Mouse (Mus musculus): ENCODE results near the gene Efcab12.
"Not testable (repeated sequence)": the region's sequence is repeated elsewhere in the genome, so short reads cannot be mapped to it uniquely, and the experiment has no call there.

The Efcab12 gene

DNA sequence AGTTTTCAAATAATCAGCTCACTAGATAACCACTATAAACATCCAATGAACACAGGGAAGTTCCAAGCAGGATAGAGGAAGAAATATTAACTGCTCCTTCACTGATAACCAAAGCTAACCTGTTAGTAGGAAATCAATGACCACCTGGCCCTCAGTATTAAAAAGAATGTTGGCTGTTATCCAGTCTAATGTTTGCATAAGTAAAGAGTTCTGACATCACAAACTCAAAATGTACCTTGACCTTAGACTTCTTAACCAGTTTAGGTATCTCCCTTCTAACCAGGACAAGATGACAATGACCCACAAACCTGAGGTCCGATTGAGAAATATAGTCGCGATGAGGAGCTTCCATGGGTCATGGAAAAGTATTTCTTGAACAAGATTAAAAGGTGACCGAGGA lies 6.8 kb upstream of the Efcab12 start:
- no peak for DNase-seq (ENCODE audit: low spot score in 2 of 2)

DNA sequence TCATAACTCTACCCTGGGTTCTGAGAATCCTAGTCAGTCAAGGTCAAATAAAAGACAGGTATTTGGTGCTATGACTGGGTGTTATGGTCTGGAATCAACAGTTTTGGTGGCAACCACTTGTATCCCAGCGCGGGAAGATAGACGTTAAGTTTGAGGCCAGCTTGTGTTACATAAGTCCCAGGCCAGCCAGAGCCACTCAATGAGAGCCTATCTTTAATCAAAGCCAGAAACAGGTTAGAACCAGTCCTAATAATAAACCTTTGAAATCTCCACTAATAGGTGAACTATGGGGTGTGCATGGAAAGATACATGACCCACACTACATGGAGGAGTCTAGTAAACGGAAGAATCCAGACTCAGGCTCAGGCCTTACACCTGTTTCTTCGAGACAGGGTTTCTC lies 533 bp upstream of the Efcab12 start:
- no peak for DNase-seq (ENCODE audit: low spot score in 2 of 2)

DNA sequence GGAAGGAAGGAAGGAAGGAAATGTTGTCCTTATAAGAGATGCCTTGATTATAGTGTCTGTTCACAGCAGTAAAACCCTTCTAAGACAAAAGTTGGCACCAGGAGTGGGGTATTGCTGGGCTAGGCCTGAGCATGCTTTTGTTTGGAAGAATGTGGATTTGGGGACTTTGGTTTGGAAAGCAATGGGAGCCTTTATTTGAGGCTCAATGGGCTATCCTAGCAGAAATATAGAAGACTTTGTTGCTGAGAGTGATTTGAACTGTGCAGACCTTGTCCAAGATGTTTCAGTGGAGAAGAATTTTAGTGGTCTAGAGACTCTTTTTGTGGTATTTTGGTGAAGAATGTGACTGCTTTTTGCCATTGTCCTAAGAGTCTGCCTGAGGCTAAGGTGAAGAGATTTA lies 4.4 kb downstream of the Efcab12 start:
- DNase-seq (ENCODE audit: low spot score in 2 of 2) = no peak

DNA sequence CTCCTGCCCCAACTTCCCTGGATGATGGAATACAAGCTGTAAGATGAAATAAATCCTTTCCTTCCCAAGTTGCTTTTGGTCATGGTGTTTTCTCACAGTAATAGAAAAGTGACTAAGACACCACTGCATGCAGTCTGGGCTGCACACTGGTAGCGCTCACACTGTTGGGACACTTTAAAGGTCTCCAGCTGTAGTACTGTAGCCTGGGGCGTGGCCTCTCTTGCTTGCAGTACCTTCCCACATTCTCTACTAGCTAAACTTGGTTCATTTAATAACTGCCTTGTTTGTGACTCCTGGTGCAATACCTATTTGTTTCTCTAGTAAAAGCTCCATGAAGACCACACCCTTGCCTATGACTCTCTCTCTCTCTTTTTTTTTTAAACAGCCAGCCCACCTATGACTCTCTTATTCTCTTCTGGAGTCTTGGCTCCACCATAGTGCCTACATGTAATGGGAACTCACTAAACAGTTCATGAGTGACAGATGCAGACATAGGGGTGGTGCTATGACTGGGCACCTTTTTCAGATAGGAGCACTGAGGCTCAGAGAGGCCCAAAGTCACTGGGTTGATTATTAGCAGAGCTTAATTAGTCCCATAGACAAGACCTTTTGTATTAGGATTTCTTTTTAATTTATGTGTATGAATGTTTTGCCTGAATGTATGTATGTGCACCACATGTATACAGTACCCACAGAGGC lies 5.9 kb downstream of the Efcab12 start:
- no peak for DNase-seq (ENCODE audit: low spot score in 2 of 2)

DNA sequence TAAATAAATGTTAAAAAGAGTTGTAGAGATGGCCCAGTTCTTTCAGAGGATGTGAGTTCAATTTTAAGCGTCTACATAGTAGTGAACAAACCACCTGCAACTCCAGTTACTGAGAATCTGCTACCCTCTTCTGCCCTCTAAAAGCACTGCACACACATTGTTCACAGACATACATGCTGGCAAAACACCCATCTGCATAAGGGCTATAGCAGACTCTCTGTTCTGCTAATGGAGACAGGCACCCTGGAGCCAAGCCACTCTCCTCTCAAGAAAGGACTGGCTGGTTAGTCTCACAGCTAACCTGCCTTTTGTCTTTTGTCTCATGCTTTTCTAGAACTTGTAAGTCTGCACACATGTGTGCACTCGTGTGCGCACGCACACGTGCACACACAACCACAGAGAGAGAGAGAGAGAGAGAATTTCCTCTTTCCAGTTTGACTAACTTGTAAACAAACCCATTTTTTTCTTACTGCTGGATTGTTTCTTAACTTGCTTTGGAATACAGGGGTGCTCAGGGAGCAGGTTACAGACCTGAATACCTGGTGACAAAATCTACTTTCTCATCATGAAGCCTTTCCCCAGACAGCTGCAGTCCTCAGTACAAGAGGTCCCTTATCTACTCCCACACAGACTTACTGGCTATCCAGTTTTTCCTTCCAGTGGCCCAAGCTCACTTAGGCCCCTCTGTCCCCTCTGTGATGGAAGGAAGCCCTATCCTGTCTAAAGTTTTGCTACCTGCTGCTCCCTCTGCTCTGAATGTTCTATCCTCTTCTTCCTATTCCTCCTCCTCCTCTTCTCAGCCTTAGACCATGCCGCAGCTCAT lies 7.2 kb downstream of the Efcab12 start:
- DNase-seq (ENCODE audit: low spot score in 2 of 2) = no peak

DNA sequence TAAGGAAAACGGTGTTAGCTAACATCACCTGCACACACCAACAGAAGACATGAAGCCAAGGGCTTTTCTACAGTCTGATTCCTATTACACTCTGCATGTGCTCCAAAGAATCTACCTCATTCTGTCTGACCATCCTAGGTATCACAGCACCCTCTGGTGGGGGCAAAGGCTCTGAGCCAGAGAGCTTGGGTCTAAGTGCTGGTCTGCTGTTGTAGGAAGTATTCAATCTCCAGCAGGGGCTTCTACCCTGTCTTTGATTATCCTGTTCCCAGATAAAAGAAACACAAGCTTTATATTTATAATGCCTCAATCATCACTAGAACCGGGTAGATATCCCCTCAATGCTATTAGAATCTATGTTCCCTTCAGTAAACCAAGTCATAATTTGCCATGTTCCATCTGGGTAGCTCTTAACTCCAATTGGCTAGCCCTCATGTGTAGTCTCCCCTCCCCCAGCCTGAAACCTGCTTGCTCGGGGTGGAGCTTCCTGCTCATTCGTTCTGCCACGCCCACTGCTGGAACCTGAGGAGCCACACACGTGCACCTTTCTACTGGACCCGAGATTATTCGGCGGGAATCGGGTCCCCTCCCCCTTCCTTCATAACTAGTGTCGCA lies 14.3 kb downstream of the Efcab12 start:
- not testable (repeated sequence) for DNase-seq (ENCODE audit: low spot score in 2 of 2)

DNA sequence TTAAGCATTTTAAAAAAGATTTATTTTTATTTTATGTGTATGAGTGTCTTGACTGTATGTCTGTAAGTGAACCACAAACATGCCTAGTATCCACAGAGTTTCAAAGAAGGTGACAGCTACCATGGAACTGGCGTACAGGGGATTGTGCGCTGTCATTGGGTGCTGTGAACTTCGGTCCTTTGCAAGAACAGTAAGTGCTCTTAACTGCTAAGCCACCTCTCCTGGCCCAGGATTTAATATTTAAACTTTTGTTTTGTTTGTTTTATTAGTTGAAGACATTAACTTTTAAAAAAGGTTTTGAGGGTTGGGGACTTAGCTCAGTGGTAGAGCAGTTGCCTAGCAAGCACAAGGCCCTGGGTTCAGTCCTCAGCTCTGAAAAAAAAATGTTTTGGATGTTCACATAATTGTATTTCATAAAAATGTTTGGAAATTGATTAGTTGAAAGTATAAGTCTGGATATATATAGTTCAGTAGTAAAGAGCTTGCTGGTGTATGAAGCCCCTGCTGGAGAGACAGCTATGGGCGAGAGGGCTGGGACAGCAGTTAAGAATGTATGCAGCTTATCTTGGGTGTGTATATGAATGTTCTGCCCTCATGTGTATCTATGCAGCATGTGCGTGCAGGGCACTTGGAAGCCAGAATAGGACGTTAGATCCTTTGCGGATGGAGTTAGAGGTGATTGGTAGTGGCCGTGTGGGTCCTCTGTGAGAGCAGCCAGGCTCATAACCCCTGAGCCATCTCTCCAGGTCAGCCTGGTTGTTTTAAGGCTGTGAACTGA lies 16.8 kb downstream of the Efcab12 start:
- no peak for DNase-seq (ENCODE audit: low spot score in 2 of 2)

DNA sequence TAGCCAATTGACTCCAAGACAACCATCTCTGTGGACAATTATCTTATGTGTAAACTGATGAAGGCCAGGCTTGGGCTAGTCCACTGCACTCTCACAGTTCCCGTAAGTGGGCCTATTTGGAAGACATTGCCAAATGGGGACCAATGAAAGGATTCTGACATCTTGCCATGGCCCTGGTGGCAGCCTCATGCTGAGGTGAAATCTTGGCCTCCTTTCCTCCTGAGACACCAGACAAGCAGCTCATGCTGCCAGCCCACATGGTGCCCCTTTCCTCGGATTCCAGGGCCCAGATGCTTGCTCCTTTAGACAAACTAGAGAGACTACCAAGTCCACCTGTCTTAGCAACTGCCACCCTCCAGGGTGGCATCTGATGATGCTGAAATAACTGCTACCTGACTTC lies 20.1 kb downstream of the Efcab12 start:
- DNase-seq (ENCODE audit: low spot score in 2 of 2) = no peak

DNA sequence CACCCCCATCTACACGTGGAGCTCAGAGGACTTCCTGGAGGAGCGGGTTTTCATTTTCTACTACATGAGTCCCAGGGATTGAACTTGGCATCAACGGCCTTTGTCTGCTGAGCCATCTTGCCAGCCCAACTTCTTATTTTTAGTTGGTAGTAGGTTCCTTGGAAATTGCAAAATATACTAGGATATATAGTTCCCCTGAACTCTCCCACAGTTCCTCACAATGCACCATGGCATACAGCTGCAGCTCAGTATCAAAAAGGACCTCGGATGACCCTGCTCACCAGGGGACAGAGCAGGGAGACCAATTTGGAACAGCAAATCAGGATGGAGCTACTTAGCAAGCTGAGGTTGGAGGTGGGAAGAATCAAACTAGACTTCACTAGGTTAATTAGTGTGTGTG lies 23.2 kb downstream of the Efcab12 start:
- DNase-seq (ENCODE audit: low spot score in 2 of 2) = no peak

DNA sequence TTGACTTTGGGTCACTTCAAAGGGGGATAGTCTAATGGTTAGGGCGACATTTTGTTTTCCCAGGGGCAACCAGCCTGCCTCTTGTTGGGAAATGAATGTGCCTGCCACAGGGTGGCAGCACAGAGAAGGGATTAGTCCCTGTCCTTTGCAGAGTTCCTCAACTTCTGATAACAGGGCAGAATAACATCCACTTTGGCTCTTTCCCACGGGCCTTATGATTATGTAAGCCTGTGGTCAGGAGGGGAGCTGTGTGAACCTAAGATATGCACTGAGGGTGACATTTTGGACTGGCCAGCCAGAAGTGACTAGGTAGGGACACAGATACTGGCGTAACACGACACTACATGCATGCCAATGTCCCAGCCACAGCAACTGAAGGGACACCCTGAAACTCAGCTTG lies 24.1 kb downstream of the Efcab12 start:
- peak in 1 of 2 experiments; percentile 44 for DNase-seq (ENCODE audit: low spot score in 2 of 2)

DNA sequence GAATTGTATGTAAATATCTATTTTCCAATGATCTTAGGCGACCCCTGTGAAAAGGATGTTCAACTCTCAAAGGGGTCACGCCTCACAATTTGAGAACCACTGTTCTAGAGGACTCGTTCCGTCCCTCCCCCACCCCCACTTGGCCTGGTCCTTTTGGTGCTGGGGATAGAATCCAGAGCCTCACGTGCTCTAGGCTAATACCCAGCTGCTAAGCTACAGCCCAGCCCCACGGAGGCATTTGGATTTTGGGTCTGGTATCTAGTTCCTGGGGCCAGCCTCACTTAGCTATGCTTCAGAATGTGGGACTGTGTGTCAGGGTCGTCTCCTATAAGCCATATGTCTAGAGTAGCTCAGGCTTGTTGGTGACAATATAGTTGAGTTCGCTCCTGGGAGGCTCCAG lies 26.6 kb downstream of the Efcab12 start:
- no peak for DNase-seq (ENCODE audit: low spot score in 2 of 2)

DNA sequence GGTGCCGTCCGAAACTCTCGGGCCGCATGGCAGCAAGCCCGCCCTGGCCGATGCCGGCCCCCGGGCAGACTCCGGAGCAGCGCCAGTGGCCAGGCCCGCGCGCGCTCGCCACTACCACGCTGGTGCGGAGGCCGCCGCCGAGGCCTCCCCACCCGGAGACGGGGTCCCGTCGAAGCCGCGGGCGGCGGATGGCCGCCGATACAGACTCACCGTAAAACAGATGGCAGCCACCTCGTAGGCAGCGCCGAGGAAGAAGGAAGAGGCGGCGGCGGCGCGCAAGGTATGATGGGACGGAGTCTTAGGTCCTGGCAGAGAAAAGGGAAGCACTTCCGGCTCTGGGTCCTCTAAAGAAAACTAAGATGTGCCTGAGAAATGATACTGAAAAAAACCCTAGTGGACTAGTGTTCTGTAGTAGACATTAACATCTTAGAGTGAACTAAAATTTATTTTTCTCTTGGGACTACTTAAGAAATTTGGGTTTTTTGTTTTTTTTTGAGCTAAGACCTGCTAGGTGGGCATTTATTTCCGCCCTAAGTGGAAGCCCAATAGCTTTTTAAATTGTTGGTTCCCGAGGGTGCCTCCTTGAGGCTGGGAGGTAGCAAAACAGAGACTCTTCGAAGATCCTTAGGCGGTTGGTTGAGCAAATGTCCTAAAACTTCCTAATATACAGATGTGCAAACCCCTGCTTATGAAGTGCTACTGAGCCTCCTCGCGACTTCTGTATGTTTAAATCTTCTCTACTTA lies 29.6 kb downstream of the Efcab12 start, which contains the start of gene Rpl32:
Gene Rpl32 (minus strand): TSS at position 260 of the 744 bp plus-strand sequence.
- peak; percentile 75 to 84 for DNase-seq (ENCODE audit: low spot score in 2 of 2)

DNA sequence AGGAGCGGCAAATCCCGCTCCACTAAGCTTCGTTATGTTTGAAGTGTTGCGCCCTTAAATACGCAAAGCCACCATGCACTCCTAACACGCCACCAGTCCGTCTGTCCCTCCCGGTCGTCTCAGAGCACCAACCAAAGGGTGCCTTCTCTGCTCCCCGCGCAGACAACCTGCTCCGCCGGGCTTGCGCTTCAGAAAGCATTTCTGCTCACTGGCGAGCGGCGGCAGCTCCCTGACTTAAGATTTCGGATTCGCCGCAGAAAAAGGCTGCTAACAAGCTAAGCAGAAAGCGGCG lies 30.1 kb downstream of the Efcab12 start:
- DNase-seq (ENCODE audit: low spot score in 2 of 2) = no peak

DNA sequence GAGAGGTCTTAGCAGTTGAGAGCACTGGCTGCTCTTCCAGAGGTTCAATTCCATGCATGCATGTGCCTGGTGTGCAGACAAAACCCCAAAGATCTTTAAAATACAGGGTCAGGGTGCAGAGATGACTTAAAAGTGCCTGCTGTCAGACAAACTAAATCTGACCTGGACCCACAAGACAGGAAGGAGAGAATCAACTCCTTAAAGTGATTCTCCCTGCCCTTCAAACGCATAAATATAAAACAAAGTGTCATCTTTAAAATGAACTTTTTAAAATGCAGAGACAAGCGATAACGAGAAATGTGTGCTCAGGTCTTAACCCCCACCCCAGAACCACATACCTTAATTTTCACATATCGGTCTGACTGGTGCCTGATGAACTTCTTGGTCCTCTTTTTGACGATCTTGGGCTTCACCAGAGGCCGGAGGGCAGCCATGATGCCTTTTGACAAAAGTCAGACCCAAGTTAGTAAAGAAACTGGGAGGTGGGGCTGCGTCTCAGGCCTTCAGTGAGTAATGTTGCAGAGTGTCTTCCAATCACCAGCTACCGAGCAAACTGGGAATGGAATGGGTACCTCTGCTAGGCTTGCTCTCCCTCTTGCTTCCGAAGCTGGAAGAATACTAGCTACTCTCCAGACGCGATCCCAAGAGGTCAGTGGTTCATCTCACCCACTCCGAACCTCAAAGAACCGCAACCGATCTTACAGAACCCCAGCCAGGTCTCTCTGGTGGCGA lies 30.6 kb downstream of the Efcab12 start:
- no peak for DNase-seq (ENCODE audit: low spot score in 2 of 2)

DNA sequence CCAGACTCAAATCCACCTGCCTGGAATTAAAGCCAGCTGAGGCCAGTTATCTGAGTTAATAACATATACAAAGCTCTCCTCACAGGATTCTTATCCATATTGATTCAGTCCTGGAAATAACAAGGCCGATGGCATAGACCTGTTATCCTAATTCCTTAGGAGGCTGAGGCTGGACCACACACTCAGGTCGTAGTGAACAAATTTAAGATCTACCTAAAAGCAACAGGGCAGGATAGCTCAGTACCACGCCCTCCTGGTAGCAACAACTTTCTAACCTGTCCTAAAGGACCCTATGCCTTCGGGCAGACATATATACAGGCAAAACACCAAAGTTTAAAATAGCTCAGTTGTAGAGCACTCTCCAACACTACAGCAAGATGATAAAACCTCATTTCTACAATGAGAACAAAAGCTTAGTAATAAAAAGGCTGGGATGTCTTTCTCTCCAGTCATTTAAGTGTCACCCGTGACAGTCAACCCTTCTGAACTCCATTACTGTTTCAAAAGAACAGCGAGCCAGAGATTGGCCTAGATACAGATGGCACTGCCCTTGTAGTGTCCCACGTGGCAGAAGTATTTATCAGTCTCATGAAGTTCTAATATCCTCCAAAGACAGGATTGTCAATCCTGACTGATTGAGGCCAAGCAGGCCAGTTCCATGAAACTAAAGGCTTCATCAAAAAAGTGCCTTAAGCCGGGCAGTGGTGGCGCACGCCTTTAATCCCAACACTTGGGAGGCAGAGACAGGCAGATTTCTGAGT lies 33.6 kb downstream of the Efcab12 start:
- no peak for DNase-seq (ENCODE audit: low spot score in 2 of 2)

DNA sequence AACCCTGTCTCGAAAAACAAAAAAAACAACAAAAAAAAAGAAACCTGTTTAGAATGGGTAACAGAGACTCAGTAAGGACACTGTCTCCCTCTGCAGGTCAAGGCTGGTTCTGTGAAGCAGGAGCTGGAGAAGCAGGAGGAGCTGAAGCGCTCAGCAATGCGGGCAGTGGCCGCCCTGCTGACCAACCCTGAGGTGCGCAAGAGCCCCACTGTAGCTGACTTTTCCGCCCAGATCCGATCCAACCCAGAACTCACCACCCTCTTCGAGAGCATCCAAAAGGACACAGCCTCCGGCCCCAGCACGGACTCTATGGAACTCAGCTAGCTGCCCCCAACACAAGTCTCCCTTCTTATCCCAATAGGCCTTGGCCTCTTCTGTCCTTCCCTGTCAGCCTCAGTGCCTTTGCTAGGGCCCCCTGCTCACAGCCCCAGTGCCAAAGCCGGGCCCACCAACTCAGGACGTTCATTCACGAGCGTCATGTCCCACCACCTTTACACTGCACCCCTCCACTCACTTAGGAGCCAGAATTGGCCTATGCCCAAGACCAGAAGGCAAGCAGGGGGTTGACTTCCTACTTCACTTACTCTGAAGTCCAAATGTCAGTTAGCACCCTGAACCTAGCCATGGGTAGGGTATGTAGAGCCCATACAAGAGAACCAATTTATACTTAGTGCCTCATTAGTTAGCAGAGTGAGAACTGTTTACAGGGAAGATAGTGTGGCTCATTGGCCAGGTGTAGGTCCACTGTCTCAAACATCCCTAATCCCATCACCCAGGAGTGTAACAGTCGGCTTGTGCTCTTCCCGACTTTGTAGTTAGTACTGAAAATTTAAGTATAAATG lies 34.5 kb downstream of the Efcab12 start:
- DNase-seq (ENCODE audit: low spot score in 2 of 2) = peak; percentile 55 to 73

DNA sequence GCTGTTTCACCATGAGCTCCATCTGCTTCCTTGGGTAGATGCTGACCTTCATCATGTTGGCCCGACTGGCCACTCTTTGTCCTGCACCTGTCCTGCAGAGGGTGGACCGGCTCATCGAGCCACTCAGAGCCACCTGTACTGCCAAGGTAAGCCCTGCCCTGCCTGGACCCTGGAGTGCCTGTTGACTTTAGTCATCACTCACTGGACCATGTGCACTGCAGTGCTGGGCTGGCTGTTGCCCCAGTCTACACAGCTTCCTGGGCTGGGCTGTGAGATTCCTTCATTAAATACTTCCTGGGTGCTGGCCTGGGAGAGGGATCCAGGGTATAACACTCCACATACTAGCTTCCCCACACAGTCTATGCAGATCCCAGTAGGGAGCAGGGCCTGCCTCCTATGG lies 36.4 kb downstream of the Efcab12 start:
- DNase-seq (ENCODE audit: low spot score in 2 of 2) = no peak

DNA sequence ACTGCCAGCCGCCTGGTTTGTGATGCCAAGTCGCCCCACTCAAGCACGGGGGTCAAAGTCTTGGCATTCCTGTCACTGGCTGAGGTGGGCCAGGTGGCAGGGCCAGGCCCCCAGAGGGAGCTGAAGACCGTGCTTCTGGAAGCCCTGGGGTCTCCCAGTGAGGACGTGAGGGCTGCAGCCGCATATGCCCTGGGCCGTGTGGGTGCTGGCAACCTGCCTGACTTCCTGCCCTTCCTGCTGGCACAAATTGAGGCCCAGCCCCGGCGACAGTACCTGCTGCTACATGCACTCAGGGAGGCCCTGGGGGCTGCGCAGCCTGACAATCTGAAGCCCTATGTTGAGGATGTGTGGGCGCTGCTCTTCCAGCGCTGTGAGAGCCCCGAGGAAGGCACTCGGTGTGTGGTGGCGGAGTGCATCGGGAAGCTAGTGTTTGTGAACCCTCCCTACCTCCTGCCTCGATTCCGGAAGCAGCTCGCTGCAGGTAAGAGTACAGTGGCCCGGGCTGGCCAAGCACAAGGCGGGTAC lies 45.5 kb downstream of the Efcab12 start:
- no peak for DNase-seq (ENCODE audit: low spot score in 2 of 2)

Measured in frontal cortex, postnatal 10 days (tissue).